Mouse (Mus musculus): Measurements from ENCODE around the gene Pfdn6. TPM values are rescaled to one million over a fixed set of nuclear protein-coding genes. Genes with fewer than 3 reads are reported as not detected.
"Not testable (repeated sequence)": the region's sequence is repeated elsewhere in the genome, so short reads cannot be mapped to it uniquely, and the experiment has no call there.

The Pfdn6 gene
- total and polyA plus RNA-seq, 3 experiments: 6.8 to 100 (median 69.7) TPM

DNA sequence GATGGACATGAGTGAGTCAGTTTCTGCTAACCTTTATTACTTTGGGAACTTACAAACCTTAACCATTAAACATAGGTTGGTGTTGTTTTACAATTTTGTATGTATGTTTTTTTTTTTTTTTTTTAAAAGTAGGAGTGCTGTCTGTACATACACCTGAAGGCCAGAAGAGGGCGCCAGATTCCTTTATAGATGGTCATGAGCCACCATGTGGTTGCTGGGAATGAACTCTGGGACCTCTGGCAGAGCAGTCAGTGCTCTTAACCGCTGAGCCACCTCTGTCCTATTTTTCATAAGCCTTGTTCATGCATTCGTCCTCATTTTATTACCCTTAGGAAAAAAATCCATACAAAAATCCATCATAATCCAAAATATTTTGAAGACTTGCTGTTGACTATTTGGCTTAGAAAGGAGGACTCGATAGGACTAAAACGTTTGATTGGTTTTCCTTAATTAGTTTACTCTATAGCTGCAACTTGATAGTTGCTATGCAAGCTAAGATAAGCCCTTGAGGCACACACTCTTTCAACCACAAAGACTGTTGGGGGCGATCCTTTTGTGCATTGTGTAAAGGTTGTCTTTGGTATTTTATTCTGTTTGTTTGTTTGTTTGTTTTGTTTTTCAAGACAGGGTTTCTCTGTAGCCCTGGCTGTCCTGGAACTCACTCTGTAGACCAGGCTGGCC lies 42.9 kb downstream of the Pfdn6 start:
- DNase-seq: no peak

DNA sequence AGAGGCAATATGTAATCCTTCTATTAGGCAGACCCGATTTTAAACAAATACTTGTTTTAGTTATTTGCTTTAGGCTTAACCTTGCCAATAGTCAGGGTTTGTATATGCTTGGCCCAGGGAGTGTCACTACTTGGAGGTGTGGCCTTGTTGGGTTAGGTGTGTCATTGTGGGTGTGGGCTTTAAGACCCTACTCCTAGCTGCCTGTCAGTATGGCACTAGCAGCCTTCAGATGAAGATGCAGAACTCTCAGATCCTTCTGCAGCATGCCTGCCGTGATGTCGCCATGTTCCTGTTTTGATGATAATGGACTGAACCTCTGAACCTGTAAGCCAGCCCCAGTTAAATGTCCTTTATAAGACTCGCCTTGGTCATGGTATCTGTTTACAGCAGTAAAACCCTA lies 47.1 kb downstream of the Pfdn6 start:
- DNase-seq: not testable (repeated sequence)

DNA sequence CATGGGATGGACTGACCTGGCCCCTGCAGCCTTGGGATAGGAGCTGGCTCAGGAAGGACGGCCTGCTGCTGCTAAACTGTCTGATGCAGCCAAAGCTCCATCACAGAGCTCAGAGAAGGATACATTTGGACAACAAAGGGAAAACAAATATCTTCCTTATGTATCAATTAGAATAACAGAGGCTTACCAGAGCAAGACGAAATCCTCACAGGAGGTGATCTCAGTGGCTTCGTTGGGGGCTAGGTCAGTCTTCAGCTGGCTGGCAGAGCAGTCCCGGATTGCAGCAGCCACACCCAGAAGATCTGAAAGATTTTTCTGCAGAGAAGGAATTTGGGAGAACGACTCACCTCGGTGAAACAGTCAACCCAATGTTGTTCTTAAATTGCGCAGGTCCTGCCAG lies 47.7 kb downstream of the Pfdn6 start:
- no peak for DNase-seq

DNA sequence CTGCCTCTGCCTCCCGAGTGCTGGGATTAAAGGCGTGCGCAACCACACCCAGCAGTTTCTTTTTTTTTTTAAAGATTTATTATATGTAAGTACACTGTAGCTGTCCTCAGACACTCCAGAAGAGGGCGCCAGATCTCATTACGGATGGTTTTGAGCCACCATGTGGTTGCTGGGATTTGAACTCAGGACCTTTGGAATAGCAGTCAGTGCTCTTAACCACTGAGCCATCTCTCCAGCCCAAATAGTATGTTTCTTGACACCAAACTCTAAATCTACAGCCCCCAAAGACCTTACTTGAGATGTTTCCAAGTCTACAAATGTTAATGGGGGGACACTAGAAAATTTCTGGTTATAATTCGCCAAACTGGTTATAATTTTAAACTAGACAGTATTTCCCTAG lies 48.3 kb downstream of the Pfdn6 start:
- not testable (repeated sequence) for DNase-seq

DNA sequence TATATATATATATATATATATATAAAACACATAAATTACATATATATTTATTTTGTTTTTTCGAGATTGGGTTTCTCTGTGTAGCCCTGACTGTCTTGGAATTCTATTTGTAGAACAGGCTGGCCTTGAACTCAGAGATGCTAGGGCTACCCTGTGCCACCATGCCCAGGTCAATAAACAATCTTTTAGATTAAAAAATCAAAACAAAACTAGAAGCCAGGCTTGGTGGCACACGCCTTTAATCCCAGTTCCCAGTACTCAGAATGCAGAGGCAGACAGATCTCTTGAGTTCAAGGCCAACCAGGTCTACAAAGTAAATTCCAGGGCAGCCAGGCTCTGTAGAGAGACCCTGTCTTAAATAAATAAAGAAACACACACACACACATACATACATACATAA lies 48.8 kb downstream of the Pfdn6 start:
- no peak for DNase-seq

DNA sequence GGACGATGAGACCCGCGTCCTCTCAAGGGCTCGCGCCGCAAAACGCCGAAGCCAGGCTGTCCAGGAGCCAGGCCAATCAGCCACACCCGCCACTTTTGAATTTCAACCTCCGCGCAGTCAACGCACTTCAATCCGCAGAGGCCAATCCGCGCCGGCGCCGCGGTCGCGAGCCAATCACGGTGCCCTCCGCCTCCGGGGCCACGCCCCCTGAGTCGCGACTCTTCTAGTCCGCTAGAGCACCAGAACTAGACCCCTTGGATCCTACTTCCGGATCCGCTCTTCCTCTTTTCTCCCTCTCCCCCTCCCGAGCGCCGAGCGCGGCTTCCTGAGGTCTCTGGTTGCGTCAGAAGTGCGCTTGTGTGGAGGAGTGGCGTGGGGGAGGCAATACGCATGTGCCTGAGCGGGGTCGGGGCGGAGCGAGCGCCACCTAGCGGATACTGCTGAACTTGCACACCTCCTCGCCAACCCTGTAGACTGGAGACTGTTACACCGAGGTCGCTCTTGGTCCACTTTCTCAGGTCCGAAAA lies 49.5 kb downstream of the Pfdn6 start, which contains the start of gene Kifc1:
Gene Kifc1 (minus strand): TSS at position 129 of the 527 bp plus-strand sequence.
- peak; percentile 99 for DNase-seq

DNA sequence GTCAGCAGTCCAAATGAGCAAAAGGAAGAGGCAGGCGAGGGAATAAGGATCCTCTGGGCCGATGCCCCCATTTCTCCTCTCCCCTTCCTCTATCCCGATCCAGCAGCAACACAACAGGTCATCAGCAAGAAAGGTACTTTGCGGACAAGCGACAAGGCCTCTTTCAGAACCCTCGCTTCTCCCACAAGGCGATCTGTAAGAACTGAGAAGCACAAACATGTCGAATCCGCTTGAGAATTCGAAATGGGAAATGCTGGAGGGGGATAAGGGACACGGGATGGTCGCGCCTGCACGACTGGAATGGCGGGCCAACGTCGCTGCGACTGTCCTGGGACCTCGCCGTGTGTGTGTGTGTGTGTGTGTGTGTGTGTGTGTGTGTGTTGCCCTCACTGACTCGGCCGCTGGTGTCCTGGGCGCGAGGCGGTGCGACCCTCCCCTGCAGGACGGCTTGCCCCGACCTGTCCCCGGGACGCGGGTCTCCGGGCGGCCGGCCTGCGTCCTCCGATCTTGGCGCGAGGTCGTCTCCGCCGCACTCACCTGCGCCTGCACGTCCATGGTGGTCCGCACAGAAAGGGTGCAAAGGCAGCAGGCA lies 50.1 kb downstream of the Pfdn6 start:
- not testable (repeated sequence) for DNase-seq

Other genes with a start within 250 kb of the Pfdn6 start
Only the 30 nearest of the 31 such genes appear.
- gene March2, start 221.7 kb downstream of the Pfdn6 start, total RNA-seq (2021): 100 to 1,000 TPM; 112 to 117 TPM
- 150 and 170 TPM in 2 replicates for gene March2, start 221.7 kb downstream of the Pfdn6 start, polyA plus RNA-seq (2012; rRNA removed)
- 100 to 1,000 TPM; 247 to 267 TPM for gene Rab11b, start 179.8 kb downstream of the Pfdn6 start, total RNA-seq (2021)
- 522 and 543 TPM in 2 replicates for gene Rab11b, start 179.8 kb downstream of the Pfdn6 start, polyA plus RNA-seq (2012; rRNA removed)
- gene Angptl4, start 158.5 kb downstream of the Pfdn6 start, total RNA-seq (2021): 100 to 1,000 TPM in 1 of 2 experiments, 10 to 100 TPM in 1; 44.5 to 100 TPM
- 131 and 261 TPM in 2 replicates for gene Angptl4, start 158.5 kb downstream of the Pfdn6 start, polyA plus RNA-seq (2012; rRNA removed)
- 10 to 100 TPM; 55.9 to 66.2 TPM for gene Kank3, start 129.8 kb downstream of the Pfdn6 start, total RNA-seq (2021)
- 164 and 195 TPM in 2 replicates for gene Kank3, start 129.8 kb downstream of the Pfdn6 start, polyA plus RNA-seq (2012; rRNA removed)
- gene Rps28, start 115.8 kb downstream of the Pfdn6 start, total RNA-seq (2021): 1,000 to 10,000 TPM; 1,533 to 1,560 TPM
- gene Rps28, start 115.8 kb downstream of the Pfdn6 start, polyA plus RNA-seq (2012; rRNA removed): 387 and 446 TPM in 2 replicates
- gene Ndufa7, start 115.8 kb downstream of the Pfdn6 start, total RNA-seq (2021): 100 to 1,000 TPM; 507 to 539 TPM
- gene Ndufa7, start 115.8 kb downstream of the Pfdn6 start, polyA plus RNA-seq (2012; rRNA removed): 556 and 578 TPM in 2 replicates
- gene Cd320, start 97.3 kb downstream of the Pfdn6 start, total RNA-seq (2021): 10 to 100 TPM; 34.2 to 42.8 TPM
- 85.2 and 99.1 TPM in 2 replicates for gene Cd320, start 97.3 kb downstream of the Pfdn6 start, polyA plus RNA-seq (2012; rRNA removed)
- gene Gm7029, start 66.5 kb downstream of the Pfdn6 start, total RNA-seq (2021): not detected
- gene Gm7029, start 66.5 kb downstream of the Pfdn6 start, polyA plus RNA-seq (2012; rRNA removed): not detected in 2 replicates
- gene Kifc1, start 49.7 kb downstream of the Pfdn6 start, total RNA-seq (2021): 1 to 10 TPM; 1.4 to 1.6 TPM
- gene Kifc1, start 49.7 kb downstream of the Pfdn6 start, polyA plus RNA-seq (2012; rRNA removed): 1.8 and 2.5 TPM in 2 replicates
- not detected for gene Platr17, start 35.2 kb downstream of the Pfdn6 start, total RNA-seq (2021)
- not detected in 2 replicates for gene Platr17, start 35.2 kb downstream of the Pfdn6 start, polyA plus RNA-seq (2012; rRNA removed)
- gene Daxx, start 30.9 kb downstream of the Pfdn6 start, total RNA-seq (2021): 10 to 100 TPM; 29.0 to 30.3 TPM
- 54.7 and 65.7 TPM in 2 replicates for gene Daxx, start 30.9 kb downstream of the Pfdn6 start, polyA plus RNA-seq (2012; rRNA removed)
- 100 to 1,000 TPM; 151 to 171 TPM for gene Tapbp, start 24.4 kb downstream of the Pfdn6 start, total RNA-seq (2021)
- 244 and 245 TPM in 2 replicates for gene Tapbp, start 24.4 kb downstream of the Pfdn6 start, polyA plus RNA-seq (2012; rRNA removed)
- gene Zbtb22, start 24.4 kb downstream of the Pfdn6 start, total RNA-seq (2021): 10 to 100 TPM; 26.1 to 38.3 TPM
- gene Zbtb22, start 24.4 kb downstream of the Pfdn6 start, polyA plus RNA-seq (2012; rRNA removed): 52.1 and 57.1 TPM in 2 replicates
- gene Rgl2, start 10.8 kb downstream of the Pfdn6 start, total RNA-seq (2021): 10 to 100 TPM; 44.2 to 44.4 TPM
- gene Rgl2, start 10.8 kb downstream of the Pfdn6 start, polyA plus RNA-seq (2012; rRNA removed): 237 and 298 TPM in 2 replicates
- gene Wdr46, start 317 bp upstream of the Pfdn6 start, total RNA-seq (2021): 10 to 100 TPM; 35.4 to 38.4 TPM
- 18.9 and 25.6 TPM in 2 replicates for gene Wdr46, start 317 bp upstream of the Pfdn6 start, polyA plus RNA-seq (2012; rRNA removed)
- 1 to 10 TPM; 4.0 to 6.5 TPM for gene B3galt4, start 11.1 kb upstream of the Pfdn6 start, total RNA-seq (2021)
- gene B3galt4, start 11.1 kb upstream of the Pfdn6 start, polyA plus RNA-seq (2012; rRNA removed): 21.2 and 21.3 TPM in 2 replicates
- 10 to 100 TPM; 52.8 to 55.1 TPM for gene Vps52, start 15.5 kb upstream of the Pfdn6 start, total RNA-seq (2021)
- gene Vps52, start 15.5 kb upstream of the Pfdn6 start, polyA plus RNA-seq (2012; rRNA removed): 88.4 and 107 TPM in 2 replicates
- 100 to 1,000 TPM; 541 to 790 TPM for gene Rps18, start 15.7 kb upstream of the Pfdn6 start, total RNA-seq (2021)
- 153 and 176 TPM in 2 replicates for gene Rps18, start 15.7 kb upstream of the Pfdn6 start, polyA plus RNA-seq (2012; rRNA removed)
- gene H2-K1, start 60.0 kb upstream of the Pfdn6 start, total RNA-seq (2021): 100 to 1,000 TPM; 577 to 669 TPM
- 2,584 and 2,844 TPM in 2 replicates for gene H2-K1, start 60.0 kb upstream of the Pfdn6 start, polyA plus RNA-seq (2012; rRNA removed)
- 10 to 100 TPM; 41.4 to 57.0 TPM for gene Ring1, start 84.3 kb upstream of the Pfdn6 start, total RNA-seq (2021)
- gene Ring1, start 84.3 kb upstream of the Pfdn6 start, polyA plus RNA-seq (2012; rRNA removed): 70.0 and 92.4 TPM in 2 replicates
- 100 to 1,000 TPM; 252 to 263 TPM for gene H2-Ke6, start 87.7 kb upstream of the Pfdn6 start, total RNA-seq (2021)
- gene H2-Ke6, start 87.7 kb upstream of the Pfdn6 start, polyA plus RNA-seq (2012; rRNA removed): 362 and 465 TPM in 2 replicates
- gene Slc39a7, start 91.3 kb upstream of the Pfdn6 start, total RNA-seq (2021): 100 to 1,000 TPM; 156 to 217 TPM
- gene Slc39a7, start 91.3 kb upstream of the Pfdn6 start, polyA plus RNA-seq (2012; rRNA removed): 291 and 321 TPM in 2 replicates
- 10 to 100 TPM; 47.5 to 54.9 TPM for gene Rxrb, start 91.5 kb upstream of the Pfdn6 start, total RNA-seq (2021)
- gene Rxrb, start 91.5 kb upstream of the Pfdn6 start, polyA plus RNA-seq (2012; rRNA removed): 150 and 161 TPM in 2 replicates
- gene Col11a2, start 99.1 kb upstream of the Pfdn6 start, total RNA-seq (2021): 1 to 10 TPM; 1.0 to 1.1 TPM
- 0.35 and 1.7 TPM in 2 replicates for gene Col11a2, start 99.1 kb upstream of the Pfdn6 start, polyA plus RNA-seq (2012; rRNA removed)
- under 1 TPM in 1 of 2 experiments, not detected in 1; 0.62 TPM for gene H2-Oa, start 152.0 kb upstream of the Pfdn6 start, total RNA-seq (2021)
- 1.9 TPM in 2 replicates for gene H2-Oa, start 152.0 kb upstream of the Pfdn6 start, polyA plus RNA-seq (2012; rRNA removed)
- 10 to 100 TPM; 14.4 to 18.9 TPM for gene H2-DMa, start 179.2 kb upstream of the Pfdn6 start, total RNA-seq (2021)
- 24.2 and 27.4 TPM in 2 replicates for gene H2-DMa, start 179.2 kb upstream of the Pfdn6 start, polyA plus RNA-seq (2012; rRNA removed)
- gene Brd2, start 182.3 kb upstream of the Pfdn6 start, total RNA-seq (2021): 100 to 1,000 TPM; 173 to 286 TPM
- 103 and 104 TPM in 2 replicates for gene Brd2, start 182.3 kb upstream of the Pfdn6 start, polyA plus RNA-seq (2012; rRNA removed)
- gene H2-DMb2, start 203.0 kb upstream of the Pfdn6 start, total RNA-seq (2021): 1 to 10 TPM; 2.0 to 3.4 TPM
- gene H2-DMb2, start 203.0 kb upstream of the Pfdn6 start, polyA plus RNA-seq (2012; rRNA removed): 1.3 and 2.3 TPM in 2 replicates
- gene H2-DMb1, start 212.7 kb upstream of the Pfdn6 start, total RNA-seq (2021): 10 to 100 TPM in 1 of 2 experiments, 1 to 10 TPM in 1; 6.4 to 12.3 TPM
- gene H2-DMb1, start 212.7 kb upstream of the Pfdn6 start, polyA plus RNA-seq (2012; rRNA removed): 32.6 and 33.3 TPM in 2 replicates
- gene Tap1, start 247.2 kb upstream of the Pfdn6 start, total RNA-seq (2021): 10 to 100 TPM; 15.4 to 19.1 TPM
- gene Tap1, start 247.2 kb upstream of the Pfdn6 start, polyA plus RNA-seq (2012; rRNA removed): 44.5 and 44.9 TPM in 2 replicates